Mouse (Mus musculus) olfactory bulb, adult 2 months (tissue): ENCODE data around the gene Ccnd3. TPM values are rescaled to one million over a fixed set of nuclear protein-coding genes. Genes with fewer than 3 reads are reported as not detected.
A peak's percentile ranks its signal among the peaks of the same experiment; 100 is the strongest.
"Not testable (repeated sequence)": the region's sequence is repeated elsewhere in the genome, so short reads cannot be mapped to it uniquely, and the experiment has no call there.

Source experiments
- H3K27ac ChIP-seq: fragments of 200-500 bp; 2 replicates; pipeline ENCODE4 v1.5.1; 2012; ENCODE audit warnings: low read depth, low read length; ENCODE audit not compliant: insufficient read depth
- H3K4me1 ChIP-seq: fragments of 200-500 bp; 2 replicates; pipeline ENCODE4 v1.6.1; 2012; ENCODE audit warnings: low read length; ENCODE audit not compliant: control insufficient read depth, insufficient read depth
- H3K4me3 ChIP-seq: fragments of 200-500 bp; 2 replicates; pipeline ENCODE4 v1.5.1; 2012; ENCODE audit warnings: mild to moderate bottlenecking, low read depth, low read length, moderate library complexity; ENCODE audit not compliant: insufficient read depth
- CTCF ChIP-seq: fragments of 200-500 bp; IDR thresholded peaks from 2 replicates; pipeline ENCODE4 v1.5.1; 2012; ENCODE audit warnings: low read depth, mild to moderate bottlenecking, low read length, moderate library complexity; ENCODE audit not compliant: insufficient read depth
- POLR2A ChIP-seq: fragments of 200-500 bp; IDR thresholded peaks from 2 replicates; pipeline ENCODE4 v1.6.1; 2012; ENCODE audit warnings: mild to moderate bottlenecking, low read depth, low read length, moderate library complexity; ENCODE audit not compliant: insufficient read depth
- WGBS: fragments of 180-500 bp; shearing (Covaris S2); methylation state at CpG from one replicate; pipeline ENCODE4 v1.1.7; 2018; 5-methylcytosine and 5-hydroxymethylcytosine counted together
- polyA plus RNA-seq: library from polyadenylated mRNA; stranded (reverse); fragments of >200 nt; gene quantifications from 2 replicates; pipeline ENCODE4 v1.2.4, GENCODE M21; 2012; ENCODE audit warnings: low replicate concordance; ENCODE audit not compliant: missing spikeins, insufficient read depth, insufficient read length

Gene Ccnd3
- polyA plus RNA-seq, 1 experiment, result 423 TPM

- H3K27ac ChIP-seq, result no peak overlapping the region
- H3K4me1 ChIP-seq, result peaks cover 30% of the 10 kb centered on the region
- WGBS, result 83% methylated on average over 5 of the region's 5 CpGs
- no peak overlapping the region for H3K4me3 ChIP-seq
- TF ChIP-seq POLR2A, result no peak
- no peak for TF ChIP-seq CTCF
Measured at GRCm38 (mm10) chr17:47596839-47597164, 92.0 kb downstream of the Ccnd3 start.

- Histone ChIP-seq H3K4me3 (no peak overlapping the region), H3K27ac (no peak overlapping the region), H3K4me1 (peaks cover 30% of the 10 kb centered on the region)
- WGBS, result 75% methylated on average over 13 of the region's 13 CpGs
- TF ChIP-seq POLR2A (no peak), CTCF (no peak)
Measured at GRCm38 (mm10) chr17:47597261-47597660, 92.4 kb downstream of the Ccnd3 start.

GRCm38 (mm10) chr17:47597838-47598579, 93.2 kb downstream of the Ccnd3 start:
- peaks cover 30% of the 10 kb centered on the region for H3K4me1 ChIP-seq
- H3K4me3 ChIP-seq, result no peak overlapping the region
- 15% methylated on average over 10 of the region's 10 CpGs for WGBS
- TF ChIP-seq CTCF, result peak; percentile 58; the same call in 1 of the 2 replicates
- no peak for TF ChIP-seq POLR2A
- H3K27ac ChIP-seq, result no peak overlapping the region

- not testable (repeated sequence) for H3K27ac ChIP-seq, H3K4me3 ChIP-seq
- peaks cover 28% of the 10 kb centered on the region for H3K4me1 ChIP-seq
- WGBS, result 86% methylated on average over 10 of the region's 10 CpGs
Measured at GRCm38 (mm10) chr17:47598580-47599304, 93.9 kb downstream of the Ccnd3 start.

- Histone ChIP-seq H3K4me3 (no peak overlapping the region), H3K4me1 (peaks cover 25% of the 10 kb centered on the region), H3K27ac (no peak overlapping the region)
- TF ChIP-seq POLR2A (no peak), CTCF (no peak)
- 76% methylated on average over 11 of the region's 11 CpGs for WGBS
Measured at GRCm38 (mm10) chr17:47599511-47600297, 94.9 kb downstream of the Ccnd3 start.

- TF ChIP-seq POLR2A, result no peak
- no peak for TF ChIP-seq CTCF
- Histone ChIP-seq H3K4me1 (peaks cover 16% of the 10 kb centered on the region), H3K4me3 (no peak overlapping the region), H3K27ac (no peak overlapping the region)
- 84% methylated on average over 13 of the region's 13 CpGs for WGBS
Measured at GRCm38 (mm10) chr17:47600601-47601388, 95.9 kb downstream of the Ccnd3 start.

- no peak overlapping the region for H3K4me3 ChIP-seq
- no peak overlapping the region for H3K27ac ChIP-seq
- 92% methylated on average over 10 of the region's 10 CpGs for WGBS
- peaks cover 10% of the 10 kb centered on the region for H3K4me1 ChIP-seq
- no peak for TF ChIP-seq POLR2A
Measured at GRCm38 (mm10) chr17:47601389-47601755, 96.5 kb downstream of the Ccnd3 start.

- peaks cover 8% of the 10 kb centered on the region for H3K4me1 ChIP-seq
- H3K27ac ChIP-seq, result no peak overlapping the region
- TF ChIP-seq POLR2A (no peak), CTCF (no peak)
- WGBS, result 93% methylated on average over 11 of the region's 11 CpGs
- no peak overlapping the region for H3K4me3 ChIP-seq
Measured at GRCm38 (mm10) chr17:47602289-47602688, 97.4 kb downstream of the Ccnd3 start.
